Mouse (Mus musculus) v-Abl transformed pro-B cells (cell line): ENCODE measurements around the gene Nradd.

Source experiments
- in situ Hi-C, 2 experiments: fragments of 400-800 bp; cut with MboI; formaldehyde crosslinking; loops; one replicate each; pipeline ENCODE4 v1.15.1; 2025; ENCODE audit not compliant: unreplicated experiment in 2 of 2

Gene Nradd

DNA sequence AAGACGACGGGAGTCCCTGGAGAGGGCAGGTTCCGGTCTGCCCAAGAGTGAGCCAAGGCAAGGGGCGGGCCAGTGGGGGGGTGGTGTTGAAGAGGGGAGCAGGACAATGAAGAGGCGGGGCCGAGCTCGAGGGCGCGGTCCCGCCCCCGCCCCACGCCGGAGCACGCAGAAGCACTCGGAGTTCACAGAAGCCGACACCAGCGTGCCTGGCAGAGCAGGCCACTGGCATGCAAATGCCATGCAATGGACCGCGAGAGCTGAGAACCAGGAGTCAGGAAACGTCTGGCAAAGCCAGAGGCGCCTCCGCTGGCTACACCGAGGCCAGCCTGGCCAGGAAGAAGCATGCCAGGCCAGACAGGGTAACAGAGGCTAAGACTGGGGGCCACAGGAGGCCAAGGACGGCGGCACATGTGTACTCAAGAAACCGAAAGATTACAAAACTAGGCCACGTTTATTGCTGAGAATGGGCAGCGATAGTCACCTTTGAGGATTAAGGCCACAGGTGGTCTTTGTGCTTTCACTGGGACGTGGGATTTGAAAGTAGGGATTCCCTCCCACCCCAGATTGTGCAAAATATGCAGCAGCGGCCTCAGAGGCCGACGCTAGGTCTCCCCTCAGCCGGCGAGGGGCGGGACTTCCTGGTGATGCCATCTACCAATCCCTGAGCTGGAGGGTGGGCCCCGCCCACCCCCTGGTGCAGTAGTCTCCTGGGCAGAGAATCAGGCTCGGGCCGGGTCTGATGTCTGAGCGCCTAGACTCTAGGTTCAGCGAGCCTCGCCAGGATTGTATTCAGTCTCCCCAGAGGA lies at the start of gene Nradd:
TSS of gene Nradd (minus strand) at position 92 of the 806 bp plus-strand sequence.
- in situ Hi-C loops = loop anchor here in 1 of 2 experiments (5.0 kb wide), 2 partner anchors 177 to 212 kb away; no protein-coding TSS in a partner anchor

DNA sequence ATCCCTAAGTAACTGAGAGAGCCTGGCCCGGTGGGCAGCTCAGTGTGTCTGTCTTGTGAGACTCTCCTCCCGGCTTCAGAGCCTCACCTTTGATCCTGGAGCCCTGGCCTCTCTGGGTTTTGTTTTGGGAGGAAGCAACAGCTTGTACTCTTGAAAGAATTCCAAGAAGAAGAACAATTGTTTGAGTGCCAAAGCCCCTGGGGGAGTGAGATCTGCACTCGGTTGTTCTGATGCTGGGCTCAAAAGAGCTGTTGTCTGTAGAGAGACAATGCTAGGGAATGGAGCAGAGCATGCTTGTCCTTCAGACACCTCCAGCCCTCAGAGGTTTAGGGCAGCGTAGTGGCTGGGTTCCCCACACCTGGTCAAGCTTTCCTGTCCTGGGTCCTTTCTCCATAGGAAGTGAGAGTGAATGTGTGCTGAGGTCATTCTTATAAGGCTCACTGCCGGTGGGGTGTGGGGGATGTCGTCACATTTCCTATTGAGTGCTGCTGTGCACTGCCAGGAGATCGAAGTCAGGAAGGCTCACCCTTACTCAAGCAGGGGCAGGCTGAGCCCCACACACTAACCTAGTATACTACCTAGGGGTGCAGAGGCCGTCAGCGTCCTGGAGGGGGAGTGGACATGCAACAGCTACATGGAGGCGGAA lies 49.0 kb upstream of the Nradd start:
- in situ Hi-C loops = no loop called here

DNA sequence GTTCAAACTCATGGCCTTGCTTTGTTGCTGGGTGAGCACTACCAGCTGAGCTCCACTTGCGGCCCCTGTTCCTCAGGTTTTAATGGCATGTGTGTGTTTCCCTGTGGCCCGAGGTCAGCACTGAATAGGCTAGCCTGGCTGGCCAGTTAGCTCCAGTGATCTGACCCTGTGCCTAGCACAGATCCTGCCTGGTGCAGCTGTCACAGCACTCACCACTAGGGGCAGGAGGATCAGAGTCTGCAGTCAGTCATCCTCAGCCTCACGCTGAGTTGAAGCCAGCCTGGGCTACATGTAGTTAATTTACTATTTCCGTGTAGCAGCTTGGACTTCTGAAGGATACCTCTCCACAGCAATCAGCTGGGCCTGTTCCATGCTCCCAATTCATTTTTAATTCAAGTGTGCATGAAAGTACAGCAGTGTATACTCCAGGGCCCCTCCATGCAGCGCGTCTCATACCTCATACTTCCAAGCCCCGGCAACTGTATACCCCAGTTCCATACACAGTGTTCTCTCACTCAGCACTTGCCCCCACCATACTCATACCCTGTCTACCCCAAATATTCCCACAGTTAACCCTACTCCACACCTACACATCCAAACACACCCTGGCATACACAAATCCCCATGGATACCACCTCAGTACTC lies 48.3 kb upstream of the Nradd start:
- in situ Hi-C loops = no loop called here

DNA sequence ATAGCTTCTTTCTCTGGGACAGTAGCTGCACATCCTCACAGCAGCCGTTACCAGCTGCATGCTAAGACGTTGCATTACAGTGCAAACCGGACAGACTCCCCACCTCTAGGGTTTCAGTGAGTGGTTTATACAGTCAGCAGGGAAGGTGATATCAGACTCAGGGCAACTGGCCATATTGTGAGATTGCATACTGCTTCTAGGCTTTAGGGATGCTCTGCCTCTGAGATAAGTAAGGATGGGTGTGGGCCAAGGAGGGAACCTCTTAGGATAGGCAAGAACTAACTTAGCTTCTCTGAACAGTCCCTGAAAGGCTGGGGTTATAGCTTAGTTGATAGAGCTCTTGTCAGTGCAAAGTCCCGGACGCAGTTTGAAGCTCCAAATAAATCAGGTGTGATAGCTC lies 45.5 kb upstream of the Nradd start:
- in situ Hi-C loops = no loop called here

DNA sequence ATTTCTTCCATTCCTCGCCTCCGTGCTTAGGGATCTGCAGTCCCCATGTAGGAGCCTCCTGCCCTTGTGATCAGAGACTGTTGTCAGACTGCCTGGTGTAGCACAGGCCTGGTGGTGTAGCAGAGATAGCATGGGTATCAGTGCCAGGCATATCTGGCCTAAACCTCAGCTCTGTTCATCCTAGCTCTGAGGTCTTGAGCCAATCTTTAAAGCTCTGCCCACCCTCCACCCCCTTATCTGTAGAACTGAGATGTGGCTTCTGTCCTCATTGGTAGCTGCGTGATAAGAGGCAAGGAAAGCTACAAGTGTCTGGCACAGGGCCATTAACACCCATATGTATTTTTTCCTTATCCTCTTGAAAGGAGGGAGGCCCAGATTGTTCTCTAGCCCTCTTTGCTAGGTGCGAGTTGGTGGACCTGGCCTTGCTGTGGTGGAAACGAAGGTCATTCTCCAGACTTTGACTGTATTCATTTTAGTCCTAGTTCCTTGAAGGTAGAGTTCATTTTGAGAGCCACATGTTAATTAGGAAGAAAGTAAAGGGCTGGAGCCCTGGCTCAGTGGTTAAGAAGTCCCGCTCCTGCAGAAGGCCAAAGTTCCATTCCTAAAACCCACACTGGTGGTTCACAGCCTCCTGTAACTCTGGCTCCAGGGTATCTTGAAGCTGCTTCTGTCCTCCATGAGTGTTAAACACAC lies 44.5 kb upstream of the Nradd start:
- in situ Hi-C loops = no loop called here

DNA sequence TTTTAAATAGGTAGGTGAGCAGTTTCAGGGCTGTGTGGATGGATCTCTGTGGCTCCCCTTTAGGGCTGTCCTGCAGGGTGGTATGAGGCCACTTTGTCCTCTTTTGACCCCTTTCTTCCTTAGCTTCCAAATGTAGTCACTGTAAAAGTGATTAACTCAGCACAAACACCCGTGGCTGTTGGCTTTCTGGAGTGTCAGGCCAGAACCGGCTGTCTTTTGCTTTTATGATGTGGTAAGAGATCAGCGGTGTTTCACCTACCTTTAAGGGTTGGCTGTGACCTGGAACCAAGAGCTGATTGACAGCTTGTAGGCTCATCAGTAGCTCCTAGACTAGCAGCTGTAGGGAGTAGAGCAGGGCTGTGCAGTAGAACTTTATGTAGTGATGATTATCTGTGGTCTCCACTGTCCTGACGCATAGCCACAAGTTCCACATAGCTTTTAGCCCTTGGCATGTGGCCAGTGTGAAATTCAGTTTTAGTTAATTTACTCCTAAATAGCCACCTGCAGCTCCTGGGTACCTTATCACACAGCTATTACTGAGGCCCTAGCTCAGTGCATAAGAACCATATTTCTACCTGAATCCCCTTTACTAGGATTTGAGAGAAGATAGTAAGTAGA lies 43.1 kb upstream of the Nradd start:
- in situ Hi-C loops = no loop called here

DNA sequence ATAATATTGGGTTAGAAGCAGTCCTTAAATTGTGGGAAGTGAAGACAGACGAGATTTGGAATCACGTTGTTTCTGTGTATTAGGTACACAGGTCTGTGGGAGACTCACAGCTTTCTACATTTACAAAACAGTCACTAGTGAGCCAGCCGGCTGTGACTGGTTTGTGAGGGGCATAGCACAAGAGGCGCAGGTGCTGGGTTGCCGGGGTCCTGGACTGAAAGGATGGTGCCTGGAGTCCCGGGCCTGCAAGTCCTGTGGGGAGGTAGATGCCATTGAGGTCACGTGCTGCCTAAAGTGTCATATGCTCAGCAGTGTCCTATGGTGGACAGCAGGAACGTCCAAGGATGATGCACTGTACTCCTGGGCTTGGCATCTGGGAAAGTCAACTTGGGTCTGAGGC lies 42.1 kb upstream of the Nradd start:
- in situ Hi-C loops = no loop called here

DNA sequence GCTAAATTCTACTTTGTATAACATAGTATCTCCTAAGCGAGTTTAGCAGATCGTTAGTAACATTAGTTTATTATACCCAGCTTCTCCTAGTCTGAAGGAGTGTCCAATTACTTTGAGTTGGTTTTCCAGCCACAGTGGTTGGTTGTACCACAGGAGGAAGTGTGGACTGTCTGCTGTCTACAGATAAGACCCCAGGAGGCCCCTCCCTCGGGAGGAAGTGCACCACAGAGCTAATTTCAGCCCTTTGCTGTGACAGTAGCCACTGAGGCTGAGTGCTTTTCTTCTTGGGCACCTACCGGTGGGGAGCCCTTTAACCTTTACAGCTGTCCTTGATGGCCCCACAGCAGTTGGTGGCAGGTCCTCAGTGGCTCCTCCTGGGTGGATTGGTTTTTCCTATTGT lies 41.7 kb upstream of the Nradd start:
- in situ Hi-C loops = no loop called here

DNA sequence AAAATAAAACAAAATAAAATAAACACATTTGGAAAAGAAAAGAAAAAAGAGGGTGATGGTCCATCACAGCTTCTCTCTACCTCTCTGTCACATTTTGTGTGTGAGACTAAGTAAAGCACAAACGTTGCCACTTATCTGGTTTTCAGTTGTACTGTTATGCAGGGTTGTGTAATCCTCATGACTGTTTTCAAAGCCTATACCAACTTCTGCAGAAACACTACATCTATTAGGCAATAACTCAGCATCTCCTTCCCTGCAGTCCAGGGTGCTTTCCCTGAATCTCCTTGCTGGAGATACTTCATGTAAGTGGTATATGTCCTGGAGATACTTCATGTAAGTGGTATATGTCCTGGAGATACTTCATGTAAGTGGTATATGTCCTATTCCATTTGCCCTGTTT lies 38.6 kb upstream of the Nradd start:
- in situ Hi-C loops = no loop called here

DNA sequence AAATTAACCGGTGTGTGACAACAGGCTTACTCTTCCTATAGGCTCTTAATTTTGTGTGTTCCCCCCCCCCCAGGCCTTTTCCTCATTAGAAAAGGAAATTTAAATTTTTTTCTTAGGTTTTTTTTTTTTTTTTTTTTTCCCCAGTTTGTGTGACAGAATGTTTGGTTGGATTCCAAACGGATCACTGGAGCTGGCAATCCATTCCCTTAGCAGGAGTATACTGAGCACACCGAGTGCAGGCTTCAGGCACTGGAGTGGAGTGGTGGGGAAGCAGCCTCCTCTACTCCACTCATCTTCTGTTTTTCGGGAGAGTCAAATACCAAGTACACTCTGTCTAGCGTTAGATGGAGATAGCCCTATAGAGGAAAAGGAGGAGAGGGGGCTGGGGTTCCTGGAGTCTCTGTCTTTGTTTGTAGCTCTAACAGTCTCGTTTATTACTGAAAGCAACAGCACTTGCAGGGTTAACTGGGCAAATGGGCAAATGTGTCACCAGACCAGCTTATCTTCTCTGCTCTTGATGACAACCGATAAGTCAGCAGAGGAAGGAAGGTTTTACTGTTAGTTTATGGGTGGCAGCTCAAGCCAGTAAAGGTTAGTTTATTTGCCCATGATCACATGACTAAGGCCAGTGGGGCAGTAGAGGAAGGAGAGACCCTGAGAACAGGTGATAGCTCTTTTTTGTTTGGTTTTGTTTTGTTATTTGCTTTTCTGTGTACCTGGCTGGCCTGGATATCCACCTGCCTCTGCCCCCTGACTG lies 36.8 kb upstream of the Nradd start:
- in situ Hi-C loops = no loop called here

DNA sequence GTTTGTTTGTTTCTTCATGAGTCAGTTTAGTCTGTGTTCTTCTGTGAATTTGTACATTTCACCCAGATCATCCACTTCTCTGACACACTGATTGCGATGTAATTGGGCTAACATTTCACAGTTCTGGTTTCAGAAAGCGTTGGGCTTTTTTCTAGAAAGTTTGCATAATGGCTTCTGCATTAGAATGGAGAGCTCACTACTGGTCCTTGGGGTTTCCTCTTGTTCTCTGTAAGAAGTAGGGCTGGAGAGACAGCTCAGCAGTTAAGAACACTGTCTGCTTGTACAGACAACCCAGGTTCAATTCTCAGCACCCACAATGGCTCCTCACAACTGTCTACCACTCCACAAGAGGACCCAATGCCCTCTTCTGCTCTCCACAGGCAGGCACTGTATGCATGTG lies 36.0 kb upstream of the Nradd start:
- in situ Hi-C loops = no loop called here

DNA sequence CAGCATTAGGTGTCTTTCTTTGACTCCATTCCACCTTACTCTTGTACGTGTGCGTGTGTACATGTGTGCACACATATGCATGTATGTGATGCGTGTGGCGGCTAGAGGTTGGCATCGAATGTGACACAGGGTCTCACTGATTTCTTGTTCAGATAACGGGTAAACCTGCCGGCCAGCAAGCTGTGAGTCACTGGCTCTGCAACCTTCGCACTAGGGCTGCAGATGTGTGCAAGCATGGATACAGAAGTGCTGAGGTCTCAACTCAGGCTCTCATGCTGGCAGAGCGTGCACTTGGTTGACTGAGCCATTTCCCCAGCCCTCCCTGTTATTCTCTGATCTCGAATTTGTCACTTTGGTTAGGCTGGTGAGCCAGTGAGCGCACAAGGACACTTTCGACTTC lies 35.3 kb upstream of the Nradd start:
- in situ Hi-C loops = loop anchor here in 1 of 2 experiments (10.0 kb wide), 1 partner anchor 325 kb away; the partner anchor contains the start of gene Scap

DNA sequence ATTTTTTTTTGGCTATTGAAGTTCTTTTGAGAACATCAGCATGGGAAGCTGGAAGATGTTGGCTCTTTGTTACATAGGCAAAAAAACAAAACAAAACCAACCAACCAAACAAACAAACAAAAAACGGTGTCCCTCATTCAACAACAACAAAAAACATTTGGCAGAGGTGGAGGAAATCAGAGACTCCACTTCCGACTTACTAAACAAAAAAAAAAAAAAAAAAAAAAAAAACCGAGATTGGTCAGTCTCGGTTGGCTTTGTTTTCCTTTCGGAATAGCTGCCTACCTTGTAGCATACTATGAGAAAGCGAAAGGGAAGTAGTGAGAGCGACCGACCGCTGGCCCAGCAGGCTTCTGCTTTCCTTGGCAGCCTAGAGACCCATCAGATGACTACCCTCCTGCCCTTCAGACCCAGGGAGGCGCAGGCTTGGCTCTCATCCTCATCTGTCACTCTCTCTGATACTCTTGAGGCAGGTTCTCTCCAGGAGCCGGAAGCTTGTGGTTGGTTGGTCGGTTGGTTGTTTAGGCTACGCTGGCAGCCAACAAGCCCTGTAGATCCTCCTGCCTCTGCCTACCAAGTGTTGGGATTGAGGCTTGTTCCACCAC lies 33.3 kb upstream of the Nradd start:
- in situ Hi-C loops = loop anchor here in 1 of 2 experiments (10.0 kb wide), 1 partner anchor 323 kb away; the partner anchor contains the start of gene Scap

DNA sequence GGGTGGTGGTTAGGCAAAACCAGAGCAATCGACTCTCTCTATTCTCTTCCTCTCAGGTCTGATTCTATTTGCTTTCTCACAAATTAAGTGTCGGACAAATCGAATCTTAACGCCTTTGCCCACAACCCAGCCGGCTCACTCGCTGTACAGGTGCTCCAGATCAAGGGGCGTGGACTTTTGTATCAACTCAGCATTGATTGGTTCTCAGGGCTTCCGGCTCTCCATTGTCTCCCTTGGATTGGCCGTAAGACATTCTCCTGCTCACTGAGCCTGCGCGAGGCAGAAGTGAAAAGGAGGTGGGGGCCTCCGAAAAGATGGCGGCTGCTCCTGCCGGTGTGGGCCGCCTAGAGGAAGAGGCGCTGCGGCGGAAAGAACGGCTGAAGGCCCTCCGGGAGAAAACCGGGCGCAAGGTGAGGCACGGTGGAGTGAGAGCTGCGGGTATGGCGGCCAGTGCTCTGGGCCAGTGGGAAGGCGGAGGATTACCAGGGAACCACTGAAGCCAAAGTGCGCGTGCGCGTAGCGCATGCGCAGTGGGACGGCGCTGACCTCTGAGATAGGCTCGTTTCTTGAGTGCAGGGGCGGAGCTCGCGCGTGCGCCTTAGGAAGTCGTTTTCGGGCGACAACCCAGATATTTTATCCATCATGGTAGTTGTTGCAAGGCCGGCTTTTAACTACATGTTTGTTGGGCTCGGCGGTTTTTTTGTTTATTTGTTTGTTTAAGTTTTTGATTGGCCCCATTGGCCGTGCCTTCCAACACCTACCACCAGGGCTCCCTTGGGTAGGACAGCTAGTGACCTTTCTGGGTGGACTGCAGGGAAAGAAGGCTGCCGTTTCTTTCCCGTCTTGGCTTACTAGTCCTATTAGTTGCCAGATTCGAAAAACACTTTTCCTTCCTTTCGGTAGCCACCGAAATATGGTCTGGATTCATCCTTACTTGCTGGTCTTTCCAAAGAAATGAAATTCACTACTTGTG lies 32.3 kb upstream of the Nradd start, which contains the start of gene Ccdc12:
TSS of gene Ccdc12 (plus strand) at position 255 of the 973 bp plus-strand sequence.
- in situ Hi-C loops = loop anchor here in 1 of 2 experiments (10.0 kb wide), 1 partner anchor 322 kb away; the partner anchor contains the start of gene Scap

DNA sequence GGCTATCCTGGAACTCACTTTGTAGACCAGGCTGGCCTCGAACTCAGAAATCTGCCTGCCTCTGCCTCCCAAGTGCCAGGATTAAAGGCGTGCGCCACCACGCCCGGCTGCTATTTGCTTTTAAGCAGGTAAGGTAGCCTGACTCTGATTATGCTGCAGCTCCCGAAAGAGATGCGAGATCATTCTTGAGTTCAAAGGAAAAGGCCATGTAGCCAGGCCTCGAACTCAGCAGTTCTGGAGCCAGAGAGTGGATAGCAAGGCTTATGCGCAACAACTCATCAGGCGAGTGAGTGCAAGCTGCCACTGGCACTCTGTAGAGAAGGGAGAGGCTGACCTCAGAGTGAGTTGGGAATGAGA lies 31.4 kb upstream of the Nradd start:
- in situ Hi-C loops = loop anchor here in 1 of 2 experiments (10.0 kb wide), 1 partner anchor 321 kb away; the partner anchor contains the start of gene Scap

DNA sequence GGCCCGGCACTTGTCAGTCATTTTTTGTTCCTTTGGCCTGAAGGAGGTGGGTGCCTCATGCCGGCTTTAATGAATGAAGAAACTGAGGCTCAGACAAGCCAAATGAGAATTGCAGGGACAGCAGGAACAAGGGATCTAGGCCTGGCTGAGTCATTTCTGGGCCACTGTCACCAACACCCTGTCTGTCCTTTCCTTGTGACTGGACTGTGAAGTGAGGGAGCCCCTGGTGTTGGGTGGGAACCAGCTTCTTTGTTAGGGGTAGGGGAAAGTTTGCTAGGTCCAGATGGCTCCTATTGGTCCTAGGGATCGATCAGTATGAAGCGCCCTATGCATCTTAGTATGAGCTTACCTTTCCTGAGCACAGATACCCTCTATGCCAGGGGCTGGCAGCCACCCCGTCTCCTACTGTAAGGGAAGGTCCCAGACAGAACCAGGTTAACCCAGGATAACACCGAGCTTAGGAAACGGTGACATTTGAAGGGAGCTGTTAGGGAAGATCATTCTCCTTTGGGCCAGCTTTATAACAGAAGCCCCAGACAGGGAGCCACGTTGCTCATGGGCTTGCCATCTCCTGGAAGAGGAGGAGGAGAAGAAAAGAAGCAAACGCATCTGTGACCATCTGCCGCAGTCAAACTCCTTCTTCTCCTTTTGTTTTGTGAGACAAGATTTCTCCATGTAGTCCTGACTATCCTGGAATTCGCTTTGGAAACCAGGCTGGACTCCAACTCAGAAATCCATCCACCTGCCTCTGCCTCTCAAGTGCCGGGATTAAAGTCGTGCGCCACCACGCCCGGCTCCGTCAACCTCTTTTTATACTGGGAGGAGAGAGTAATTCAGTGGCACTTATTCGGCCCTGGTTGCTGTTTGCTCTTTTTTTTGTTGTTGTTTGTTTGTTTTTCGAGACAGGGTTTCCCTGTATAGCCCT lies 30.7 kb upstream of the Nradd start:
- in situ Hi-C loops = loop anchor here in 1 of 2 experiments (10.0 kb wide), 1 partner anchor 320 kb away; the partner anchor contains the start of gene Scap
